Mouse (Mus musculus) testis, adult 2 months (tissue): ENCODE measurements at regions not wholly inside any gene's neighbourhood (a gene's known extent, or its start where the extent isn't known, plus 50 kb on each side); places are given as distances from the start of the nearest gene placed in this dataset.

Experiments
- CTCF ChIP-seq: fragments of 200-500 bp; IDR thresholded peaks from 2 replicates; pipeline ENCODE4 v1.5.1; 2012; ENCODE audit warnings: low read depth, mild to moderate bottlenecking, inconsistent platforms, low read length, moderate library complexity; ENCODE audit not compliant: control insufficient read depth, insufficient read depth, insufficient replicate concordance
- POLR2A ChIP-seq: fragments of 200-500 bp; IDR thresholded peaks from 2 replicates; pipeline ENCODE4 v1.6.1; 2012; ENCODE audit warnings: low read depth, mild to moderate bottlenecking, inconsistent platforms, low read length, moderate library complexity; ENCODE audit not compliant: control insufficient read depth

DNA sequence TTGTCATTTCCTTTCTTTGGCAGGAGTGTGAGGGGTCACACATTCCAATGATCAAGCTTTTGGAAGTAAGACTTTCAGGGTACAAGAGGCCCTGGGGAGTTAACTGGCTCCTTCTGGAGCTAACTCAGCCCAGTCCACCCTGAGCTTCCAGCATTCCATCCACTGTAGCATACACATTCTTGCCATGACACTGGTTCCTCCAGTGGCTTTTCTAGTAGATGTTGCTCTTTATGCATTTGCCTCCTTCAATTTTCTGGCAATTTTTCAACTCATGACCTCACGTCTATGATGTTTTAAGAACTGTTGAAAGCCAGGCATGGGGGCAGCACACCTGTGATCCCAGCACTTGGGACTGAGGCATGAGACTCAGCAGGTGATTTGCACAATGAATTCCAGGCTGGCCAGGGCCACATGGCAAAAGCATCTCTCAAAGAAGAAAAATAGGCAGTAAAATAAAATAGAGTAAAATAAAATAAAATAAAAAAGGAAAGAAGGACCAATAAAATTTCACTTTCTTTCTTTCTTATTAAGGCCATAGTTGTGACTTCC is 113.0 kb downstream of the Plk2 start:
- TF ChIP-seq CTCF (no peak), POLR2A (no peak)
